Mouse (Mus musculus): ENCODE data around the gene Foxa3. TPM values are rescaled to one million over a fixed set of nuclear protein-coding genes. Genes with fewer than 3 reads are reported as not detected.

The Foxa3 gene
- total and polyA plus RNA-seq, 3 experiments, result 0.06 TPM; not detected in 2

GRCm38 (mm10) chr7:18970956-18971355 is 52.4 kb downstream of the Foxa3 start:
- H3K27me3 ChIP-seq (ENCODE audit: control insufficient read depth, insufficient read depth, low read length), result no peaks in the 10 kb centered on the region
- no peak overlapping the region for H3K4me3 ChIP-seq
- H3K79me2 ChIP-seq (replicated peaks; ENCODE audit: control insufficient read depth, insufficient read depth, low read length), result no peaks in the 10 kb centered on the region
- no peak overlapping the region for H3K9ac ChIP-seq (ENCODE audit: low read depth, low read length)
- no peak overlapping the region for H3K27ac ChIP-seq
- intact Hi-C loops (cut with DNase I), result no loop called here
- TF ChIP-seq POLR2A (IDR thresholded peaks at IDR 0.05; ENCODE audit: insufficient read depth, low read depth, low read length) (no peak), EP300 (IDR thresholded peaks at IDR 0.05; ENCODE audit: insufficient read depth, low read depth, low read length) (no peak), CTCF (IDR thresholded peaks at IDR 0.05) (peak; percentile 47)
- no peaks in the 10 kb centered on the region for H3K36me3 ChIP-seq (ENCODE audit: control insufficient read depth, insufficient read depth, low read length)
- no peak for DNase-seq
- 87% methylated on average over 3 of the region's 3 CpGs for WGBS
- H3K4me1 ChIP-seq (ENCODE audit: control insufficient read depth, insufficient read depth, low read length), result no peaks in the 10 kb centered on the region

GRCm38 (mm10) chr7:18967603-18968002 is 55.7 kb downstream of the Foxa3 start:
- 12% methylated on average over 8 of the region's 8 CpGs for WGBS
- Histone ChIP-seq H3K4me1 (ENCODE audit: control insufficient read depth, insufficient read depth, low read length) (no peaks in the 10 kb centered on the region), H3K36me3 (ENCODE audit: control insufficient read depth, insufficient read depth, low read length) (no peaks in the 10 kb centered on the region), H3K9ac (ENCODE audit: low read depth, low read length) (no peak overlapping the region), H3K4me3 (no peak overlapping the region), H3K27ac (no peak overlapping the region), H3K79me2 (replicated peaks; ENCODE audit: control insufficient read depth, insufficient read depth, low read length) (no peaks in the 10 kb centered on the region), H3K27me3 (ENCODE audit: control insufficient read depth, insufficient read depth, low read length) (peaks cover 5% of the 10 kb centered on the region)
- intact Hi-C loops (cut with DNase I), result loop anchor here (2.0 kb wide), 1 partner anchor 71 kb away; no protein-coding TSS in a partner anchor
- TF ChIP-seq EP300 (IDR thresholded peaks at IDR 0.05; ENCODE audit: insufficient read depth, low read depth, low read length), result no peak
- no peak for TF ChIP-seq CTCF (IDR thresholded peaks at IDR 0.05)
- TF ChIP-seq POLR2A (IDR thresholded peaks at IDR 0.05; ENCODE audit: insufficient read depth, low read depth, low read length), result no peak
- DNase-seq, result no peak

- WGBS, result 64% methylated on average over 5 of the region's 5 CpGs
- H3K4me3 ChIP-seq, result no peak overlapping the region
- H3K4me1 ChIP-seq (ENCODE audit: control insufficient read depth, insufficient read depth, low read length), result no peaks in the 10 kb centered on the region
- TF ChIP-seq EP300 (IDR thresholded peaks at IDR 0.05; ENCODE audit: insufficient read depth, low read depth, low read length) (no peak), CTCF (IDR thresholded peaks at IDR 0.05) (no peak), POLR2A (IDR thresholded peaks at IDR 0.05; ENCODE audit: insufficient read depth, low read depth, low read length) (no peak)
- no peak overlapping the region for H3K9ac ChIP-seq (ENCODE audit: low read depth, low read length)
- peaks cover 5% of the 10 kb centered on the region for H3K27me3 ChIP-seq (ENCODE audit: control insufficient read depth, insufficient read depth, low read length)
- DNase-seq, result no peak
- no peak overlapping the region for H3K27ac ChIP-seq
- intact Hi-C loops (cut with DNase I), result no loop called here
- no peaks in the 10 kb centered on the region for H3K36me3 ChIP-seq (ENCODE audit: control insufficient read depth, insufficient read depth, low read length)
- H3K79me2 ChIP-seq (replicated peaks; ENCODE audit: control insufficient read depth, insufficient read depth, low read length), result no peaks in the 10 kb centered on the region
Measured at GRCm38 (mm10) chr7:18965312-18965711, 58.0 kb downstream of the Foxa3 start.

- intact Hi-C loops (cut with DNase I), result loop anchor here (5.0 kb wide), 1 partner anchor 56 kb away; no protein-coding TSS in a partner anchor
- Histone ChIP-seq H3K9ac (ENCODE audit: low read depth, low read length) (no peak overlapping the region), H3K4me3 (no peak overlapping the region), H3K4me1 (ENCODE audit: control insufficient read depth, insufficient read depth, low read length) (peaks cover 4% of the 10 kb centered on the region), H3K27ac (no peak overlapping the region), H3K79me2 (replicated peaks; ENCODE audit: control insufficient read depth, insufficient read depth, low read length) (no peaks in the 10 kb centered on the region), H3K27me3 (ENCODE audit: control insufficient read depth, insufficient read depth, low read length) (peaks cover 5% of the 10 kb centered on the region), H3K36me3 (ENCODE audit: control insufficient read depth, insufficient read depth, low read length) (no peaks in the 10 kb centered on the region)
- 16% methylated on average over 19 of the region's 19 CpGs for WGBS
- TF ChIP-seq CTCF (IDR thresholded peaks at IDR 0.05) (no peak), EP300 (IDR thresholded peaks at IDR 0.05; ENCODE audit: insufficient read depth, low read depth, low read length) (no peak), POLR2A (IDR thresholded peaks at IDR 0.05; ENCODE audit: insufficient read depth, low read depth, low read length) (no peak)
- DNase-seq, result no peak
Measured at GRCm38 (mm10) chr7:18963294-18963843, 60.0 kb downstream of the Foxa3 start.

Other genes starting within 250 kb of the Foxa3 start
- gene Psg19, start 225.0 kb downstream of the Foxa3 start, total RNA-seq (2021), result not detected
- gene Psg19, start 225.0 kb downstream of the Foxa3 start, polyA plus RNA-seq (2012; rRNA removed), result not detected in 2 replicates
- gene Psg17, start 201.9 kb downstream of the Foxa3 start, total RNA-seq (2021), result not detected
- gene Psg17, start 201.9 kb downstream of the Foxa3 start, polyA plus RNA-seq (2012; rRNA removed), result 0.04 and 0.06 TPM in 2 replicates
- 1 to 10 TPM; 7.2 to 8.0 TPM for gene Mill2, start 183.6 kb downstream of the Foxa3 start, total RNA-seq (2021)
- 5.2 and 9.1 TPM in 2 replicates for gene Mill2, start 183.6 kb downstream of the Foxa3 start, polyA plus RNA-seq (2012; rRNA removed)
- gene Pglyrp1, start 152.2 kb downstream of the Foxa3 start, total RNA-seq (2021), result 1 to 10 TPM; 1.3 to 2.2 TPM
- gene Pglyrp1, start 152.2 kb downstream of the Foxa3 start, polyA plus RNA-seq (2012; rRNA removed), result 2.3 and 12.7 TPM in 2 replicates
- 1 to 10 TPM; 6.6 to 9.6 TPM for gene Ccdc61, start 113.1 kb downstream of the Foxa3 start, total RNA-seq (2021)
- 11.3 and 12.5 TPM in 2 replicates for gene Ccdc61, start 113.1 kb downstream of the Foxa3 start, polyA plus RNA-seq (2012; rRNA removed)
- 1 to 10 TPM; 4.3 to 5.1 TPM for gene Nova2, start 97.7 kb downstream of the Foxa3 start, total RNA-seq (2021)
- gene Nova2, start 97.7 kb downstream of the Foxa3 start, polyA plus RNA-seq (2012; rRNA removed), result 1.5 and 1.7 TPM in 2 replicates
- gene Nanos2, start 36.1 kb downstream of the Foxa3 start, total RNA-seq (2021), result not detected
- gene Nanos2, start 36.1 kb downstream of the Foxa3 start, polyA plus RNA-seq (2012; rRNA removed), result 0.08 TPM in 1 of 2 replicates, not detected in the other
- gene Mypop, start 32.3 kb downstream of the Foxa3 start, total RNA-seq (2021), result 1 to 10 TPM; 3.5 to 3.9 TPM
- gene Mypop, start 32.3 kb downstream of the Foxa3 start, polyA plus RNA-seq (2012; rRNA removed), result 3.4 and 4.0 TPM in 2 replicates
- gene Irf2bp1, start 19.5 kb downstream of the Foxa3 start, total RNA-seq (2021), result 10 to 100 TPM; 22.5 to 24.5 TPM
- gene Irf2bp1, start 19.5 kb downstream of the Foxa3 start, polyA plus RNA-seq (2012; rRNA removed), result 12.7 and 15.1 TPM in 2 replicates
- gene Sympk, start 839 bp upstream of the Foxa3 start, total RNA-seq (2021), result 10 to 100 TPM; 93.2 to 99.4 TPM
- 54.9 and 61.3 TPM in 2 replicates for gene Sympk, start 839 bp upstream of the Foxa3 start, polyA plus RNA-seq (2012; rRNA removed)
- gene Rsph6a, start 31.2 kb upstream of the Foxa3 start, total RNA-seq (2021), result not detected
- 0.06 TPM in 1 of 2 replicates, not detected in the other for gene Rsph6a, start 31.2 kb upstream of the Foxa3 start, polyA plus RNA-seq (2012; rRNA removed)
- 10 to 100 TPM; 47.8 to 54.9 TPM for gene Dmwd, start 52.7 kb upstream of the Foxa3 start, total RNA-seq (2021)
- 70.9 and 79.4 TPM in 2 replicates for gene Dmwd, start 52.7 kb upstream of the Foxa3 start, polyA plus RNA-seq (2012; rRNA removed)
- 100 to 1,000 TPM; 482 to 516 TPM for gene Dmpk, start 60.3 kb upstream of the Foxa3 start, total RNA-seq (2021)
- gene Dmpk, start 60.3 kb upstream of the Foxa3 start, polyA plus RNA-seq (2012; rRNA removed), result 1,225 and 1,460 TPM in 2 replicates
- 1 to 10 TPM; 7.1 to 8.2 TPM for gene Six5, start 71.1 kb upstream of the Foxa3 start, total RNA-seq (2021)
- 26.0 and 29.8 TPM in 2 replicates for gene Six5, start 71.1 kb upstream of the Foxa3 start, polyA plus RNA-seq (2012; rRNA removed)
- not detected for gene Gm4969, start 94.8 kb upstream of the Foxa3 start, total RNA-seq (2021)
- gene Gm4969, start 94.8 kb upstream of the Foxa3 start, polyA plus RNA-seq (2012; rRNA removed), result 0.09 TPM in 1 of 2 replicates, not detected in the other
- gene Fbxo46, start 96.3 kb upstream of the Foxa3 start, total RNA-seq (2021), result 1 to 10 TPM; 4.5 to 5.2 TPM
- 3.3 and 5.4 TPM in 2 replicates for gene Fbxo46, start 96.3 kb upstream of the Foxa3 start, polyA plus RNA-seq (2012; rRNA removed)
- gene Qpctl, start 125.8 kb upstream of the Foxa3 start, total RNA-seq (2021), result 1 to 10 TPM; 3.8 to 4.6 TPM
- 5.3 and 6.3 TPM in 2 replicates for gene Qpctl, start 125.8 kb upstream of the Foxa3 start, polyA plus RNA-seq (2012; rRNA removed)
- gene Snrpd2, start 126.2 kb upstream of the Foxa3 start, total RNA-seq (2021), result 10 to 100 TPM; 58.7 to 68.7 TPM
- gene Snrpd2, start 126.2 kb upstream of the Foxa3 start, polyA plus RNA-seq (2012; rRNA removed), result 28.6 and 34.7 TPM in 2 replicates
- gene Gipr, start 142.6 kb upstream of the Foxa3 start, total RNA-seq (2021), result under 1 TPM in 1 of 2 experiments, not detected in 1; 0.16 TPM
- gene Gipr, start 142.6 kb upstream of the Foxa3 start, polyA plus RNA-seq (2012; rRNA removed), result 2.5 and 3.0 TPM in 2 replicates
- 10 to 100 TPM; 35.6 to 38.7 TPM for gene Eml2, start 152.9 kb upstream of the Foxa3 start, total RNA-seq (2021)
- gene Eml2, start 152.9 kb upstream of the Foxa3 start, polyA plus RNA-seq (2012; rRNA removed), result 37.3 and 38.8 TPM in 2 replicates
- 1 to 10 TPM; 6.8 to 7.2 TPM for gene Gpr4, start 189.0 kb upstream of the Foxa3 start, total RNA-seq (2021)
- gene Gpr4, start 189.0 kb upstream of the Foxa3 start, polyA plus RNA-seq (2012; rRNA removed), result 17.1 and 22.0 TPM in 2 replicates
- 10 to 100 TPM; 59.9 to 66.0 TPM for gene Opa3, start 204.8 kb upstream of the Foxa3 start, total RNA-seq (2021)
- 64.6 and 91.3 TPM in 2 replicates for gene Opa3, start 204.8 kb upstream of the Foxa3 start, polyA plus RNA-seq (2012; rRNA removed)
- gene Vasp, start 248.3 kb upstream of the Foxa3 start, total RNA-seq (2021), result 10 to 100 TPM; 25.1 to 30.8 TPM
- gene Vasp, start 248.3 kb upstream of the Foxa3 start, polyA plus RNA-seq (2012; rRNA removed), result 43.3 and 51.5 TPM in 2 replicates